Mouse (Mus musculus) spleen, embryonic (tissue): ENCODE measurements around the gene 4933421I07Rik.

Source experiments
- CTCF ChIA-PET: fragments of 350-600 bp; sonication (Branson Sonifier 250); formaldehyde crosslinking; loops from one replicate; lab custom pipeline; 2022; lab: Charles Lee

Gene 4933421I07Rik

DNA sequence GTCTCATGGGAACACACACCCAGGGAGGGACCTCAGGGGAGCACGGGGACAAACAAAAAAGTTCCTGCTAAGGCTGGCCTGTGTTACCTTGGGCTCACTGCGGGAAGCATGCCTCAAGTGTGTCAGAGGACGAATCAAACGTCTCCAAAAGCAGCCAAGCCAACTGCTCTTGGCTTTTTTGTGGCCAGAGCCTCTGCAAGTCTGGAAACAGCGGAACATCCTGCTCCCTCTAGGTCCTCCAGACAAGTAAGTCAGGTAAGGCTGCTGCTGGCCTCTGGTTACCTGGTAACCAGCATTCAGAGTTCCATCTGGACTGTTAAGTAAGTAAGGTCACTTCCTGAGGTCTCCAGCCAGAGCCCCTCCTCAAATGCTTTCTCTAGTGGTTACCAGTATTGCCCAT is at the start of gene 4933421I07Rik:
Gene 4933421I07Rik, minus strand, starts transcription at position 271 of the 400 bp plus-strand sequence.
- CTCF ChIA-PET, result no interaction called here

DNA sequence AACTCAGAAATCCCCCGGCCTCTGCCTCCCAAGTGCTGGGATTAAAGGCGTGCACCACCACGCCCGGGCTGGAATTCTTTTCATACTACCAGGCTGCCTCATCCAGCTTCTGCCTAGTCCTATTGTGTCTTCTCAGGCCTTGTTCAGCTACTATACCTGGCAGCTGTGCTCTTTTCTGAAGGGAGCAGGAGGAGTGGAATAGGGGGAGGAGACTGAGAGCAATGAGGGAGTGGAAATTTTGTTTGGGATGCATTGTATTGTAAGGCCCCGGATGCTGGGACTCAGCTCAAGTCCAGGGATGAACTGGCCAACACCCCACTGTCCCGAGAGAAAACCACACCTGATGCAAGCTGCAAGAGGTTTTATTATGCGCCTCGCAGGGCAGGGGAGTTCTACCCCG is 49.4 kb upstream of the 4933421I07Rik start:
- CTCF ChIA-PET, result no interaction called here

DNA sequence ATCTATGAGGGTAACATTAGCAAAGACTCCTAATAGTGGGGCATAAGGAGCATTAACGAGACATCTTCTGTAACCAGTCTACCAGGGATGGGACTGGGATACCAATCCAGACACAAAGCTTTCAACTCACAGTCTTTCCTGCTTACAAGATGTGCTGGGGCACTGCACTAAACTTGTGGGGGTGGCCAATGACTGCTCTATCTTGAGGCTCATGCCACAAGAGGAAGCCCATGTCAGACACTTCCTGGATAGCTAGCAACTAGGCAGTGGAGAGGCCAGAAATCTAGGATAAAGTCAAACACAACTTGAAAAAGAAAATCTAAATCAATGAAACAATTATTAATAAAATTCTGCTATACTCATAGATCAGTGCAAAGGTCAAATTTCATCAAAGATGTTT is 48.3 kb upstream of the 4933421I07Rik start:
- CTCF ChIA-PET, result no interaction called here

DNA sequence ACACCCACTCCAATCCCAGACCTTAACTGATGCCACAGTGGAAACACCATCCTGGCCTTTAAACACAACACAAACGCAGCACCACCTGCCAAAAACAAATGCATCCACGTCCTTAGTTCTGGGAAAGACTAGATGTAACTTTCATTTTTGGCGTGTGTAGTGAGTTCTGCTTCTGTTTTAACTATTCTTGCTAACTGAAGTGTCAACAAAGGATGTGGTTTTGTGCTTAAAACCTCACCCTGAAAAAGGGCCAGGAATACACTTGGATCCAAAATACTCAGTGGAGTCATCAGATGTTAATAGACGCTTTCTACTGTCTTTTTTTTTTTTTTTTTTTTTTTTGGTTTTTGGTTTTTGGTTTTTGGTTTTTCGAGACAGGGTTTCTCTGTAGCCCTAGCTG is 42.9 kb upstream of the 4933421I07Rik start:
- CTCF ChIA-PET, result no interaction called here

DNA sequence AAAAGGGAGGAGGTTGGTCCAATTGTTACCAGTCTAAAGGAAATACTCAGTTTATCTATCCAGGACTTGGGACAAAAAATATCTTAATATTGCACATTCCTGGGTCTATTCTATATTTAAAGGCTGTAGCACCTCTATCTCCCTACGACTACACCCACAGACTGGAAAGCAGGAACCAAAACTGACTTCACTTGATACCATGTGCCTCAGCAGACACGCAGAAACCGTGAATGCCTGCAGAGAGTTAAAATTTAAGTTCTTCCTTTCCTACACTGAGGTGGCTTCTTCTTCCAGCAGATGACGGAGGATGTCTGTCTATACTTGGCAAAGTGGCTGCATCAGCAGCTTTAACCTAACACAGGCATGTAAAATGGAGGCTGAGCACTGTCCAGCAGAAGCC is 42.4 kb upstream of the 4933421I07Rik start:
- CTCF ChIA-PET, result no interaction called here

DNA sequence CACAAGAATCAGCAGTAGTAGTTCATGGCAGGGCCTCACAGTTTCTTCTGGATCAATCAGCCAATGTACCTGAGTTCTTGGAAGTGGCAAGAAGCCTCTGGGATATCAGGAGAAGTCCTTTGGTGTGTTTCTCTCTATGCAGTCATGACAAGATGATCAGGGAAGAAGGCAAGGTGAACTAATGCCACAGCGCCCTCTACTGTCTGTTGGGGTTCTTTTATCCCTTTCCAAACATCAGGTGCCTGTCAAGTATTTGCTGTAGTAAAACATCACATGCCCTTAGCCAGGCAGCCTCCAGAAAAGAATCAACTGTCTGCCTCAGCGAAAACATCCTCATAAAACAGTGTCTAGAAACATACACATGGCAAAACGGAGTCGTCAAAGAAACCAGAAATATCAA is 6.7 kb upstream of the 4933421I07Rik start:
- CTCF ChIA-PET, result no interaction called here

DNA sequence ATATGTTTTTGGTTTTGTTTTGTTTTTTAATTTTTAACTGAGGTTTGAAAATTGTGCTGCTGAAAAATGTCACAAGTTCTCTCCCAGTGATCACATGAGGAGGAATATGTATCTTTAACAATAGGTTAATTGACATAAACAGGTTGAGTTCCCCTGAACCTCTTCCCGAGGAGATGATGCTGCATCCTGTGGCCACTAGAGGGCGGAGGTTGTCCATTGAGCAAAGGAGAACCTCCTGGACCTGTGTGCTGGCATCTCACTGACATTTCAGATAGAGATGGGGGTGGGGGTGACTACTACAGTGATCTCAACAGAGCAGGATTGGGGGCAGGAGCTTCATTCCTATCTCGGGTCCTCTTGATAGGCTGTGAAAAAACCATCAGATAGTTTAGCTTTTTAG is 2.7 kb upstream of the 4933421I07Rik start:
- CTCF ChIA-PET, result no interaction called here

DNA sequence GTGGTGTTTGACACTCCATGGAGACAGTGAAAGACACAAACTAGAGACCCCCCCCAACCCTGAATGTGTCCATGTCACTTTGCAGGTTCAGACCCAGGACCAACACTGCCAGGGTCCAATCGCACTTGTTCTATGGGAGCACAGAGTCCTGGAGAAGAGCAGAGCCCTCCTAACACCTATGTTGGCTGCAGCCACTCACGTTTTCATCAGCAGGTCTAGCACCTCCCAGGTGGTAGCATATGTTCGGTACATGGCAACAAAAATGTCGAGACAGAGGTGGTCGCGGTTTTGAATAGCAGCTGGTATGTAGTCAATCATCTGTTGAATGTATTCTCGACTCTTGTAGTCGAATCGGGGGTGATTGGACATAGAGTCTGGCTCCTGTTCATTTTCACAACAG is 568 bp downstream of the 4933421I07Rik start:
- CTCF ChIA-PET, result no interaction called here
